Mouse (Mus musculus): ENCODE data around the gene Pdcd5.

The Pdcd5 gene

GRCm38 (mm10) chr7:35647101-35647698 is at the start of gene Pdcd5:
TSS of gene Pdcd5 (minus strand) at chr7:35647521.
- peak; percentile 94 for DNase-seq (ENCODE audit: low spot score)

GRCm38 (mm10) chr7:35692641-35693040 is 45.3 kb upstream of the Pdcd5 start:
- no peak for DNase-seq (ENCODE audit: low spot score)

DNA sequence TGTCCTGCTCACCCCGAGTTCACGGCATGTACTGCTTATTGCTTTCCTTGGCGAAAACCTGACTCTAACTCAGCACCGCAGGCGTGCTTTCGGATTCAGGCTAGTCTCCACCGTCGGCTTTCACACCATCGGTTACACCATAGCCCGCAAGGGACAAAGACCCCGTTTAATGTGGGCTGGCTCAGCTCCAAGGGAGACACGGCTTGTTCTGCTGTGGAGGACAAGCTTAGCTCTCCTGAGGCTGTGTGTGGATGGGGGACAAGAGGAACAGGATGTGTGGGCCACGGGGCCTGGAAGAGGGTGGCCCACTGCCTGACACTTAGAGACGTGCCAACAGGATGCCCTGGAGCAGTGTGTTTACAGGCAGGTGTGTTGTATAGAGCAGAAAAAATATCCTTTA is 44.8 kb upstream of the Pdcd5 start:
- DNase-seq (ENCODE audit: low spot score) = no peak

GRCm38 (mm10) chr7:35688781-35689349 is 41.5 kb upstream of the Pdcd5 start:
- DNase-seq (ENCODE audit: low spot score) = no peak

- DNase-seq (ENCODE audit: low spot score) = no peak
These were observed 41.0 kb upstream of the Pdcd5 start for GRCm38 (mm10) chr7:35688276-35688675.

DNA sequence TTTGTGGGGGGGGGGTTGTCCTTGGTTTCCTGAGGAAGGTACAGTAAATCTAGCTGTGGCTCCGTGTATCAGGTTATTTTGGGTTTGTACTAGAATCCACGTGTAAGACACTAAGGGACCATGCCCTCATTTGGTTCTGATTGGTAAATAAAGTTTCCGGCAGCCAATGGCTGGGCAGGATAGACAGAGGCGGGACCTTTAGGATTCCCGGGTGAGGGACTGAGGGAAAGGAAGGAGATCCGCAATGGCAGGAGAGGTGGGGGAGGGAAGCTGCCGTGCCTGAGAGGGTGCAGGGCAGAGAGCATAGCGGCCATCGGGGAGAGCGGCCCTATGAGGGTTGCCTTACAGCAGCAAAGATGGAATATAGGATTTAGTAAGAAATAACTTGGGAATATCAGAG is 39.9 kb upstream of the Pdcd5 start:
- DNase-seq (ENCODE audit: low spot score) = no peak

DNA sequence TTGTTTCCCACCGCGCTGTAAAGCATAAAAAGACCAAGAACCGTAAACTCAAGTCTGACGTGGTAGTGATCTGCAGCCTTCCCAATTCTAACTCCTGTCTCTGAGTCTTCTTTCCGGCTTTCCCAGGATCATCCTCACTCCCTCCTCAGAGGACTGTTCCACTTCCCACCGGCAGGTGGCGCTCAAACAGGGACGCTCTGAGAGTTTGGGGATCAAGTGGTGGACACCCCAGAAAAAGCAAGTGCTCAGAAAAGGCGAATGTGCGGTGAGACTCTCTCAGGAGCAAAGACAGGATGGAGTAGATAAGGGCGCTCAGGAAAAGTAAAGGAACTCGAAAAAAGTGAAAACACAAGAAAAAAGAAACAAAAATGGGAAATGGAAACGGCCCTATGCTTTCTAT is 39.4 kb upstream of the Pdcd5 start:
- no peak for DNase-seq (ENCODE audit: low spot score)

GRCm38 (mm10) chr7:35686216-35686615 is 38.9 kb upstream of the Pdcd5 start:
- DNase-seq (ENCODE audit: low spot score) = no peak

- DNase-seq (ENCODE audit: low spot score) = no peak
These were observed 36.2 kb upstream of the Pdcd5 start for GRCm38 (mm10) chr7:35683409-35684122.

GRCm38 (mm10) chr7:35681559-35681958 is 34.2 kb upstream of the Pdcd5 start:
- DNase-seq (ENCODE audit: low spot score) = no peak

DNA sequence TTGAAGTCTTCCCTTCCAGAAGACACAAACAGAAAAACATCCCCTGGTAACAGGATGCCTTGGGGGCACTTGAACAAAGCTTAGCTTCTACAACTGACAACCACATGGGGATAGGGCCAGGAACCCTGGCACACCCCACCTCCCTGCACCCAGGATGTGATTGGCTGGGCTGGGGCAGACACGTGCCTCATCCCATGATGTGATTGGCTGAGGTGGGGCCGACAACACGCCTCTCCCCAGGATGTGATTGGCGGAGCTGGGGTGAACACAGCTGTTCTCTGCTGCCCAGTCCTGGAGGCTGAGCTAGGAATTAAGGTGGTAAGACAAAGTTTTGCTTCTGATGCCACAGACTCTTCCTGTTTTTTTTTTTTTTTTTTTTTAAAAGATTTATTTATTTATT is 31.7 kb upstream of the Pdcd5 start:
- no peak for DNase-seq (ENCODE audit: low spot score)

DNA sequence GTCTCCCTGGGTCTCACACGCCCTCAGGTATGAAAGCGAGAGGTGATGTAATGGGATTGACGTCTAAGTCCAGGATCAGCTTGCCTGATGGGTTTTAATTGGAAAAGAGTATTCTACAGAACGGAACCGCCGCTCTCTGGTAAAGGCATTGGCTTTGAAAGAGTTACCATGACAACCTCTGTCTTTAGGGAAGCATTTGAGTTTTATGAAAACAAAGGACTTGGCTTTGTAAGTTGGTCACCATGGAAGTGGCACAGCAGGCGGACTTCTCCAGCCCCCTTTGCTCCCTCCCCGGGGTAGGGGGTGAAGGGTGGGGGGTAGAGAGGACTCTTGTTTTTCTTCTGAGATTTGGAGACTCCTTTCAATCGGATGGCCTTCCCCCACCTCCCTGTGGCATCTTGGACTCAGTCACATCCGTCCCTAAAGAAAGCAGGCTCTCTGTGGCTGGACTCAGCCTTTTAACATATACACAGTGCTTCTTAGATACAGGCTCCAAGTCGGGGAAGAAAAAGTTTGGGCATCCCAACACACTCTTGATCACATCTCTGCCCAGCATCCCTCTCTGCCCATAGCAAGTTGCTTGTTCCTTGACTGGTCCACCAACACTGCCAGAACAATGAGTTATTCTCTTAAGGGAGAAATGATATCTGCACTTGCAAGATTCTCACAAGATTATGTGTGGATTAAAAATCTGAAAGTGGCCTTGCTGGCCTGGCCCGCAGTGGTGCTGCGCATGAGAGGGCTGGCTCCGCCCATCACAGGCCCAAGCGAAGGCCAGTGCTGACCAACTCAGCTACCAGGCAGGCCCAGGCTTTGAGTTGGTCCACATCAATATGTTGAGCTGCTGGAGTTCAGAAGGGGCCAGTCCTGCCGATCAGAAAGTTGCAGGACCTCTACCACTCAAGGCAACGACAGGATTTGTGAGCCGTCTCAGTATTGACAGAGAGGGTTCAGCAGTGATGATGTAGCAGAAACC is 21.0 kb upstream of the Pdcd5 start:
- no peak for DNase-seq (ENCODE audit: low spot score)

DNA sequence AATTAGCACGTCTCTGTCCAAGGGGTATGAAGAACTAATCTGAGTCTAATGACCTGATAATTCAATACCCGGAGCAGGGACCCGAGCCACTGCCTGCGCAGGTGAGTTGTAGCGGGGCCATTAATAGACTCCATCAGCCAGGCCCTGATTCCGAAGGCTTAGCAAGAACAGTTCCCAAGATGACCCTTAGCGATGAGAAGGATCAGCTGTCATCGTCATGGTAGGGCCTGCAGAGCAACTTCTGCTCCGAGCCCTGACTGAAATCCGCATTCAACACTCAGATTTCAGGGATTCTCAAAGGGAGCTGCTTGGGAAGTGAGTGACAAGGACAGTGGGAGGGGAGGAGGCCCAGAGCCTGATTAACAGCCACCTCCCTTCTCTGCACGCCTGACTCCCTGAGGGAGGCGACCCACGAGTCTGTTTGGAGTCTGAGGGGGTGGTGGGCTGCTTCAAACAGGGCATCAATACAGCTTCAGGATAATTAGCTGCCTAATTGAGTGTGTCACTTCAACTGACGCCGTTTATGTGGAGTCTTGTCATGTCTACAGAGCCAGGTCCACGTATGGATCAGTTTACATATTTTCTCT is 16.6 kb upstream of the Pdcd5 start:
- DNase-seq (ENCODE audit: low spot score) = no peak

GRCm38 (mm10) chr7:35659173-35659572 is 11.9 kb upstream of the Pdcd5 start:
- DNase-seq (ENCODE audit: low spot score) = no peak

DNA sequence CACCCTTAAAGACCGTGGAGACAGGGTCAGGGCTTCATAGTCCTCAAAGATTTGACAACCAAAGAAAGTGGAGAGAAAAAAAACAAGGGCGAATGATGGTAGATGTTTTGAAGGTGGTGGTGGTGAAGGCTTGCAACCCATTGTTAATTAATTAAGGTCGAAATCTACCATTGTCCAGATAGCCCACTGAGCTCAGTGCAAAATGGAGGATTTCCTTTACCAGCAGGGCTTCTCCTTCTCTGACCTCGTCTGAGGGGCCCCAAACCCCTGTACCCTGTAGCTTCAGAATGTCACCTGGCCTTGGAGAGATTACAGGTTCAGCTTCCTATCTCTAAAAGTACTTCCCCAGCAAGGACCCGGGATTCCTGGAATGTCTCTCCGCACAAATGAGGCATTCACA is 10.5 kb upstream of the Pdcd5 start:
- DNase-seq (ENCODE audit: low spot score) = no peak

DNA sequence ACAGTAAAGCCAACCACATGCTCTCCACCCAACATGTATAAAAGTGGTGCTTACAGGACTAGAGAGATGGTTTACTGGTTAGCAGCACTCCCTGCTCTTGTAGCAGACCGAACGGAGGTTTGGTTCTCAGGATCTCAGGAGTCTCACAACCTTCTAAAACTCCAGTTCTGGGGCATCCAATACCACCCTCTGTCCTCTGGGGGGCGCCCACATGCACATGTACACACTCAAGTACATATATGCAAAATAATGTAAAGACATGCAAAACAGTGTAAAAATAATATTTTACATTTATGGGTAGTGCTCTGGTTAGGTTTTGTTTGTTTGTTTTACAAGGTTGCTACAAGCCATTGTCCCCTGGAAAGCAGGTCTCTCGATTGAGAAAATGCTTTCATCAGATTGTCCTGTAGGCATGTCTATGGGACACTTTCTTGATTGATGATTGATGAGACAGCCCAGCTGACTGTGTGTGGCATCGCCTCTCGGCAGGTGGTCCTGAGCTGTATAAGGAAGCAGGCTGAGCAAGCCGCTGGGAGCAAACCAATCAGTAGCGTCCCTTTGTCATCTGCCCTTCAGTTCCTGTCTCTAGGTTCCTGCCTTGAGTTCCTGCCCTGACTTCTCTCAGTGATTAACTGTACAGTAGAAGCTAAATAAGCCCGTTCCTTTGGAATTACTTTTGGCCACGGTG is 4.4 kb upstream of the Pdcd5 start:
- DNase-seq (ENCODE audit: low spot score) = no peak

GRCm38 (mm10) chr7:35650716-35651410 is 3.5 kb upstream of the Pdcd5 start:
- peak; percentile 15 for DNase-seq (ENCODE audit: low spot score)

DNA sequence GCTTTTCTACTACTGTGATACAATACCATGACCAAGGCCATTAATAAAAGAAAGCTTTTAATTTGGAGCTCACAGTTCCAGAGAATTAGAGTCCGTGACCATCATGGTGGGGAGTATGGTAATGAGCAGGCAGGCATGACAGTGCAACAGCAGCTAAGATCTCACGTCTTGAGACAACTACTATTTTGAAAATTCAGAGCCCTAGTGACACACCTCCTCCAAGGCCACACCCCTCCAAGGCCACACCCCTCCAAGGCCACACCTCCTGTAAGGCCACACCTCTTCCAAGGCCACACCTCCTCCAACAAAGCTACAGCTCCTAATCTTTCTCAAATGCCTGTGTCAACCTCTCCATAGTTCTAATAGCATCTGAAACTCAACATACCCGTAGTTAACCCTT is 1.8 kb upstream of the Pdcd5 start:
- peak; percentile 11 for DNase-seq (ENCODE audit: low spot score)

- no peak for DNase-seq (ENCODE audit: low spot score)
These were observed 1.1 kb upstream of the Pdcd5 start for GRCm38 (mm10) chr7:35648239-35649069.
